Mouse (Mus musculus) liver, embryonic 11.5 days (tissue): ENCODE data around the gene Sntg2. TPM values are rescaled to one million over a fixed set of nuclear protein-coding genes. Genes with fewer than 3 reads are reported as not detected.
A peak's percentile ranks its signal among the peaks of the same experiment; 100 is the strongest.

Experiments
- ATAC-seq: fragments of 200-750 bp; cut with Nextera tagmentation; replicated peaks from 2 replicates; pipeline ENCODE4 v1.8.0; 2017; ENCODE audit warnings: moderate number of reproducible peaks, mild to moderate bottlenecking, moderate TSS enrichment, moderate library complexity; ENCODE audit not compliant: low FRiP score
- DNase-seq: peaks from one replicate; pipeline ENCODE4 v3.0.0-alpha.2; 2017; ENCODE audit warnings: low spot score
- H3K27ac ChIP-seq: fragments of 300-500 bp; sonication (generic); 2 replicates; pipeline ENCODE4 v1.5.1; 2014; ENCODE audit warnings: mild to moderate bottlenecking, low read depth, low read length, control low read depth
- H3K27me3 ChIP-seq: fragments of 300-500 bp; sonication (generic); replicated peaks from 2 replicates; pipeline ENCODE4 v1.6.1; 2014; ENCODE audit warnings: low read length, mixed read lengths; ENCODE audit not compliant: control insufficient read depth, insufficient read depth
- H3K36me3 ChIP-seq: fragments of 300-500 bp; sonication (generic); 2 replicates; pipeline ENCODE4 v1.6.1; 2014; ENCODE audit warnings: mild to moderate bottlenecking, low read length, moderate library complexity, mixed read lengths; ENCODE audit not compliant: control insufficient read depth, insufficient read depth
- H3K4me1 ChIP-seq: fragments of 300-500 bp; sonication (generic); replicated peaks from 2 replicates; pipeline ENCODE4 v1.6.1; 2014; ENCODE audit warnings: low read length, mixed read lengths; ENCODE audit not compliant: control insufficient read depth, insufficient read depth
- H3K4me2 ChIP-seq: fragments of 300-500 bp; sonication (generic); 2 replicates; pipeline ENCODE4 v1.6.1; 2014; ENCODE audit warnings: mild to moderate bottlenecking, control low read depth, moderate library complexity
- H3K4me3 ChIP-seq: fragments of 300-500 bp; sonication (generic); 2 replicates; pipeline ENCODE4 v1.5.1; 2014; ENCODE audit warnings: low read depth, low read length, control low read depth
- H3K9ac ChIP-seq: fragments of 300-500 bp; sonication (generic); 2 replicates; pipeline ENCODE4 v1.6.1; 2014; ENCODE audit warnings: low read depth, low read length, control low read depth
- H3K9me3 ChIP-seq: fragments of 300-500 bp; sonication (generic); 2 replicates; pipeline ENCODE4 v1.6.1; 2016; ENCODE audit warnings: low read length, inconsistent platforms, mixed read lengths; ENCODE audit not compliant: control insufficient read depth
- WGBS: fragments of 180-500 bp; shearing (Covaris S2); extraction: QIAGEN DNeasy Blood & Tissue Kit; methylation state at CpG from one replicate; pipeline ENCODE4 v1.1.7; 2014; 5-methylcytosine and 5-hydroxymethylcytosine counted together
- polyA plus RNA-seq: library from polyadenylated mRNA; unstranded; fragments of >200 nt; fragmentation: Nextera tagmentation; extraction: Ambion mirVana; gene quantifications from 2 replicates; pipeline ENCODE4 v1.2.1, GENCODE M21; 2014

Gene Sntg2
- polyA plus RNA-seq, result 1.1 and 1.5 TPM in 2 replicates

GRCm38 (mm10) chr12:30372933-30373501 is at the start of gene Sntg2:
Sntg2 (minus strand) TSS chr12:30373375.
- no peak within 1 kb of the TSS for H3K27ac ChIP-seq
- no peaks in the 10 kb centered on the region for H3K4me1 ChIP-seq
- no peaks in the 10 kb centered on the region for H3K9me3 ChIP-seq
- no peaks in the 10 kb centered on the region for H3K36me3 ChIP-seq
- peak within 1 kb of the TSS; percentile 78 for H3K4me2 ChIP-seq
- 2% methylated on average over 39 of the region's 39 CpGs for WGBS
- peak within 1 kb of the TSS; percentile 43; the same call in 1 of the 2 replicates for H3K9ac ChIP-seq
- ATAC-seq (peak; percentile 94), DNase-seq (peak; percentile 76)
- H3K4me3 ChIP-seq, result peak within 1 kb of the TSS; percentile 47
- no peaks in the 10 kb centered on the region for H3K27me3 ChIP-seq

- ATAC-seq (no peak), DNase-seq (no peak)
- Histone ChIP-seq H3K9me3 (no peaks in the 10 kb centered on the region), H3K4me3 (no peak overlapping the region), H3K36me3 (no peaks in the 10 kb centered on the region), H3K4me2 (no peak overlapping the region), H3K9ac (no peak overlapping the region), H3K4me1 (no peaks in the 10 kb centered on the region), H3K27ac (no peak overlapping the region), H3K27me3 (no peaks in the 10 kb centered on the region)
- 77% methylated on average over 8 of the region's 8 CpGs for WGBS
Observed at GRCm38 (mm10) chr12:30416547-30416946, 43.4 kb upstream of the Sntg2 start.

GRCm38 (mm10) chr12:30415981-30416380 is 42.8 kb upstream of the Sntg2 start:
- no peaks in the 10 kb centered on the region for H3K36me3 ChIP-seq
- ATAC-seq, result no peak
- no peaks in the 10 kb centered on the region for H3K4me1 ChIP-seq
- H3K27ac ChIP-seq, result no peak overlapping the region
- no peak overlapping the region for H3K4me3 ChIP-seq
- H3K9ac ChIP-seq, result no peak overlapping the region
- WGBS, result 70% methylated on average over 6 of the region's 6 CpGs
- no peak overlapping the region for H3K4me2 ChIP-seq
- no peaks in the 10 kb centered on the region for H3K9me3 ChIP-seq
- H3K27me3 ChIP-seq, result no peaks in the 10 kb centered on the region
- no peak for DNase-seq

GRCm38 (mm10) chr12:30402651-30403050 is 29.5 kb upstream of the Sntg2 start:
- H3K27ac ChIP-seq, result no peak overlapping the region
- no peak overlapping the region for H3K4me3 ChIP-seq
- no peaks in the 10 kb centered on the region for H3K36me3 ChIP-seq
- H3K9ac ChIP-seq, result no peak overlapping the region
- DNase-seq (no peak), ATAC-seq (no peak)
- H3K4me2 ChIP-seq, result no peak overlapping the region
- no peaks in the 10 kb centered on the region for H3K27me3 ChIP-seq
- no peaks in the 10 kb centered on the region for H3K9me3 ChIP-seq
- H3K4me1 ChIP-seq, result no peaks in the 10 kb centered on the region

GRCm38 (mm10) chr12:30400531-30400930 is 27.4 kb upstream of the Sntg2 start:
- WGBS, result 82% methylated on average over 2 of the region's 2 CpGs
- no peaks in the 10 kb centered on the region for H3K9me3 ChIP-seq
- H3K4me1 ChIP-seq, result no peaks in the 10 kb centered on the region
- no peak overlapping the region for H3K9ac ChIP-seq
- H3K36me3 ChIP-seq, result no peaks in the 10 kb centered on the region
- ATAC-seq (no peak), DNase-seq (no peak)
- H3K27ac ChIP-seq, result no peak overlapping the region
- no peak overlapping the region for H3K4me2 ChIP-seq
- no peak overlapping the region for H3K4me3 ChIP-seq
- H3K27me3 ChIP-seq, result no peaks in the 10 kb centered on the region

GRCm38 (mm10) chr12:30400114-30400513 is 26.9 kb upstream of the Sntg2 start:
- WGBS, result 85% methylated on average over 2 of the region's 2 CpGs
- H3K27me3 ChIP-seq, result no peaks in the 10 kb centered on the region
- H3K4me1 ChIP-seq, result no peaks in the 10 kb centered on the region
- H3K4me2 ChIP-seq, result no peak overlapping the region
- no peak overlapping the region for H3K4me3 ChIP-seq
- no peak overlapping the region for H3K9ac ChIP-seq
- no peak overlapping the region for H3K27ac ChIP-seq
- H3K9me3 ChIP-seq, result no peaks in the 10 kb centered on the region
- ATAC-seq (no peak), DNase-seq (no peak)
- H3K36me3 ChIP-seq, result no peaks in the 10 kb centered on the region

- ATAC-seq (no peak), DNase-seq (no peak)
- Histone ChIP-seq H3K9me3 (no peaks in the 10 kb centered on the region), H3K4me2 (peak overlapping the region; percentile 78), H3K27me3 (no peaks in the 10 kb centered on the region), H3K27ac (no peak overlapping the region), H3K9ac (no peak overlapping the region), H3K4me3 (peak overlapping the region; percentile 47), H3K4me1 (no peaks in the 10 kb centered on the region), H3K36me3 (no peaks in the 10 kb centered on the region)
- WGBS, result 45% methylated on average over 5 of the region's 5 CpGs
Observed at GRCm38 (mm10) chr12:30372293-30372692, 882 bp downstream of the Sntg2 start.

- no peaks in the 10 kb centered on the region for H3K9me3 ChIP-seq
- no peak overlapping the region for H3K9ac ChIP-seq
- ATAC-seq, result no peak
- H3K36me3 ChIP-seq, result no peaks in the 10 kb centered on the region
- peak; percentile 46 for DNase-seq
- 10% methylated on average over 6 of the region's 6 CpGs for WGBS
- no peak overlapping the region for H3K27ac ChIP-seq
- no peaks in the 10 kb centered on the region for H3K4me1 ChIP-seq
- no peaks in the 10 kb centered on the region for H3K27me3 ChIP-seq
- no peak overlapping the region for H3K4me2 ChIP-seq
- H3K4me3 ChIP-seq, result no peak overlapping the region
Observed at GRCm38 (mm10) chr12:30369786-30370185, 3.4 kb downstream of the Sntg2 start.

- H3K27me3 ChIP-seq, result no peaks in the 10 kb centered on the region
- ATAC-seq, result no peak
- no peak overlapping the region for H3K4me3 ChIP-seq
- no peaks in the 10 kb centered on the region for H3K9me3 ChIP-seq
- no peak overlapping the region for H3K27ac ChIP-seq
- no peaks in the 10 kb centered on the region for H3K4me1 ChIP-seq
- WGBS, result 77% methylated on average over 6 of the region's 6 CpGs
- no peaks in the 10 kb centered on the region for H3K36me3 ChIP-seq
- DNase-seq, result no peak
- H3K9ac ChIP-seq, result no peak overlapping the region
- H3K4me2 ChIP-seq, result no peak overlapping the region
Observed at GRCm38 (mm10) chr12:30369141-30369540, 4.0 kb downstream of the Sntg2 start.
